Mouse (Mus musculus) liver, embryonic 16.5 days (tissue): ENCODE measurements around the gene Serpinb2. TPM values are rescaled to one million over a fixed set of nuclear protein-coding genes. Genes with fewer than 3 reads are reported as not detected.

ENCODE experiments used
- ATAC-seq: fragments of 200-750 bp; cut with Nextera tagmentation; 2 replicates; pipeline ENCODE4 v1.8.0; 2017; ENCODE audit warnings: low read depth, mild to moderate bottlenecking, moderate number of reproducible peaks, moderate library complexity
- H3K27ac ChIP-seq: fragments of 300-500 bp; sonication (generic); 2 replicates; pipeline ENCODE4 v1.5.1; 2014; ENCODE audit warnings: mild to moderate bottlenecking, low read length
- H3K27me3 ChIP-seq: fragments of 300-500 bp; sonication (generic); 2 replicates; pipeline ENCODE4 v1.6.1; 2014; ENCODE audit warnings: low read depth, low read length, mixed read lengths; ENCODE audit not compliant: control insufficient read depth, insufficient read depth
- H3K36me3 ChIP-seq: fragments of 300-500 bp; sonication (generic); 2 replicates; pipeline ENCODE4 v1.6.1; 2014; ENCODE audit warnings: mild to moderate bottlenecking; ENCODE audit not compliant: control insufficient read depth, insufficient read depth
- H3K4me1 ChIP-seq: fragments of 300-500 bp; sonication (generic); 2 replicates; pipeline ENCODE4 v1.6.1; 2014; ENCODE audit warnings: low read depth, low read length, mixed read lengths; ENCODE audit not compliant: control insufficient read depth
- H3K4me2 ChIP-seq: fragments of 300-500 bp; sonication (generic); 2 replicates; pipeline ENCODE4 v1.6.1; 2014; ENCODE audit warnings: low read depth, low read length, mixed read lengths
- H3K4me3 ChIP-seq: fragments of 300-500 bp; sonication (generic); 2 replicates; pipeline ENCODE4 v1.5.1; 2014; ENCODE audit warnings: low read depth, mild to moderate bottlenecking, low read length
- H3K9ac ChIP-seq: fragments of 300-500 bp; sonication (generic); 2 replicates; pipeline ENCODE4 v1.6.1; 2014; ENCODE audit warnings: low read depth, low read length
- H3K9me3 ChIP-seq: fragments of 300-500 bp; sonication (generic); replicated peaks from 2 replicates; pipeline ENCODE4 v1.6.1; 2016; ENCODE audit warnings: low read length; ENCODE audit not compliant: control insufficient read depth
- WGBS: fragments of 180-500 bp; shearing (Covaris S2); extraction: QIAGEN DNeasy Blood & Tissue Kit; methylation state at CpG from one replicate; pipeline ENCODE4 v1.1.7; 2014; ENCODE audit not compliant: insufficient replicate concordance; 5-methylcytosine and 5-hydroxymethylcytosine counted together
- polyA plus RNA-seq: library from polyadenylated mRNA; unstranded; fragments of >200 nt; fragmentation: Nextera tagmentation; extraction: Ambion mirVana; gene quantifications from 2 replicates; pipeline ENCODE4 v1.2.1, GENCODE M21; 2015

Gene Serpinb2
- polyA plus RNA-seq, 1 experiment from 2014 or later = 2.1 TPM

GRCm38 (mm10) chr1:107513530-107513929 lies 2.3 kb downstream of the Serpinb2 start:
- 39% methylated on average over 1 of the region's 1 CpGs for WGBS

GRCm38 (mm10) chr1:107515839-107516498 lies 4.7 kb downstream of the Serpinb2 start:
- Histone ChIP-seq H3K27me3 (no peaks in the 10 kb centered on the region), H3K4me3 (no peak overlapping the region), H3K9me3 (no peaks in the 10 kb centered on the region), H3K4me2 (no peak overlapping the region), H3K9ac (no peak overlapping the region), H3K36me3 (no peaks in the 10 kb centered on the region), H3K27ac (no peak overlapping the region), H3K4me1 (no peaks in the 10 kb centered on the region)
- no peak for ATAC-seq
- WGBS = 16% methylated on average over 2 of the region's 2 CpGs

More at GRCm38 (mm10) chr1:107513530-107513929, 2.3 kb downstream of the Serpinb2 start:
- no peak for ATAC-seq
- Histone ChIP-seq H3K4me1 (no peaks in the 10 kb centered on the region), H3K27ac (no peak overlapping the region; the same call in 1 of the 2 replicates), H3K4me2 (no peak overlapping the region), H3K9ac (no peak overlapping the region), H3K27me3 (no peaks in the 10 kb centered on the region), H3K36me3 (no peaks in the 10 kb centered on the region), H3K9me3 (no peaks in the 10 kb centered on the region), H3K4me3 (no peak overlapping the region)

- H3K4me3 ChIP-seq = no peak overlapping the region
- no peaks in the 10 kb centered on the region for H3K27me3 ChIP-seq
- 19% methylated on average over 4 of the region's 4 CpGs for WGBS
- H3K36me3 ChIP-seq = no peaks in the 10 kb centered on the region
- no peak overlapping the region for H3K27ac ChIP-seq
- no peaks in the 10 kb centered on the region for H3K9me3 ChIP-seq
- no peak for ATAC-seq
- H3K4me1 ChIP-seq = no peaks in the 10 kb centered on the region
- H3K4me2 ChIP-seq = no peak overlapping the region
- no peak overlapping the region for H3K9ac ChIP-seq
Observed at GRCm38 (mm10) chr1:107525592-107525991, 14.4 kb downstream of the Serpinb2 start.

- H3K36me3 ChIP-seq = no peaks in the 10 kb centered on the region
- H3K9ac ChIP-seq = no peak overlapping the region
- no peaks in the 10 kb centered on the region for H3K27me3 ChIP-seq
- H3K4me2 ChIP-seq = no peak overlapping the region
- WGBS = 40% methylated on average over 3 of the region's 3 CpGs
- no peaks in the 10 kb centered on the region for H3K4me1 ChIP-seq
- no peak overlapping the region for H3K27ac ChIP-seq
- H3K9me3 ChIP-seq = no peaks in the 10 kb centered on the region
- no peak overlapping the region for H3K4me3 ChIP-seq
- ATAC-seq = no peak
Observed at GRCm38 (mm10) chr1:107528325-107529078, 17.3 kb downstream of the Serpinb2 start.

- no peak overlapping the region for H3K9ac ChIP-seq
- ATAC-seq = no peak
- H3K4me2 ChIP-seq = no peak overlapping the region
- H3K27me3 ChIP-seq = no peaks in the 10 kb centered on the region
- no peak overlapping the region for H3K27ac ChIP-seq
- H3K4me1 ChIP-seq = no peaks in the 10 kb centered on the region
- WGBS = 54% methylated on average over 5 of the region's 5 CpGs
- H3K9me3 ChIP-seq = no peaks in the 10 kb centered on the region
- no peak overlapping the region for H3K4me3 ChIP-seq
- no peaks in the 10 kb centered on the region for H3K36me3 ChIP-seq
Observed at GRCm38 (mm10) chr1:107529365-107530052, 18.3 kb downstream of the Serpinb2 start.

- no peaks in the 10 kb centered on the region for H3K4me1 ChIP-seq
- H3K9me3 ChIP-seq = no peaks in the 10 kb centered on the region
- H3K36me3 ChIP-seq = no peaks in the 10 kb centered on the region
- H3K9ac ChIP-seq = no peak overlapping the region
- no peak overlapping the region for H3K4me2 ChIP-seq
- H3K27me3 ChIP-seq = no peaks in the 10 kb centered on the region
- no peak overlapping the region for H3K27ac ChIP-seq
- 31% methylated on average over 3 of the region's 3 CpGs for WGBS
- no peak overlapping the region for H3K4me3 ChIP-seq
- ATAC-seq = no peak
Observed at GRCm38 (mm10) chr1:107533736-107534135, 22.5 kb downstream of the Serpinb2 start.

GRCm38 (mm10) chr1:107537435-107537834 lies 26.2 kb downstream of the Serpinb2 start:
- no peak overlapping the region for H3K27ac ChIP-seq
- no peaks in the 10 kb centered on the region for H3K27me3 ChIP-seq
- H3K36me3 ChIP-seq = no peaks in the 10 kb centered on the region
- H3K4me3 ChIP-seq = no peak overlapping the region
- WGBS = 68% methylated on average over 1 of the region's 1 CpGs
- no peaks in the 10 kb centered on the region for H3K4me1 ChIP-seq
- no peak overlapping the region for H3K4me2 ChIP-seq
- no peaks in the 10 kb centered on the region for H3K9me3 ChIP-seq
- H3K9ac ChIP-seq = no peak overlapping the region
- ATAC-seq = no peak

- Histone ChIP-seq H3K4me1 (no peaks in the 10 kb centered on the region), H3K4me2 (no peak overlapping the region), H3K36me3 (no peaks in the 10 kb centered on the region), H3K9me3 (no peaks in the 10 kb centered on the region), H3K9ac (no peak overlapping the region), H3K27ac (no peak overlapping the region), H3K27me3 (no peaks in the 10 kb centered on the region), H3K4me3 (no peak overlapping the region)
- ATAC-seq = no peak
- 63% methylated on average over 3 of the region's 3 CpGs for WGBS
Observed at GRCm38 (mm10) chr1:107559494-107559893, 48.3 kb downstream of the Serpinb2 start.

GRCm38 (mm10) chr1:107562110-107562509 lies 50.9 kb downstream of the Serpinb2 start:
- H3K9me3 ChIP-seq = no peaks in the 10 kb centered on the region
- ATAC-seq = no peak
- H3K27me3 ChIP-seq = no peaks in the 10 kb centered on the region
- 41% methylated on average over 1 of the region's 1 CpGs for WGBS
- H3K4me1 ChIP-seq = no peaks in the 10 kb centered on the region
- H3K9ac ChIP-seq = no peak overlapping the region
- no peak overlapping the region for H3K27ac ChIP-seq
- no peak overlapping the region for H3K4me3 ChIP-seq
- H3K36me3 ChIP-seq = no peaks in the 10 kb centered on the region
- H3K4me2 ChIP-seq = no peak overlapping the region
